In the genomic region with DNA sequence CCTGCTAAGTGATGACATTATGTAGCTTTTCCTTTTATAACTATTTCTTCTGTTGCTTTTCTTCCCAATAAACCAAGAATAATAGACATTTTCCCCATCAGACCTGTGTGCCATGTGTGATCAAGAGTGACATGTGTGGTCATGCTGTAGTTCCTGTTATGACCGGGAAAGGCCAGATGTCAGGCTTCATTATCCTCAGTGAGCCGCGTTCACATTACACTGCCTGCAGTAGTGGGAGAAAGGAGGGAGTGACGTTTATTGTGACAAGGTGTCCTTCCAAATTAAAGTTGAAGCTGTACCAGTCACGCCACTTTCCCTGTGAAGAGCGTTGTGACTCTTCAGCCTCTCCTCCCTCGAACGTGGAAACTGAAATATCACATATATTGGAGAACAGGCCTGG, we compare ENCODE assay signal across 27 mouse cellular contexts. TPM values are rescaled to one million over a fixed set of nuclear protein-coding genes. Genes with fewer than 3 reads are reported as not detected.
"Had no signal": no experiment of that assay in that cellular context is flagged by ENCODE, and none has a peak within 500 bp of the region (broad histone marks: within the 10 kb centered on the region; RNA-seq: fewer than 3 reads in every experiment).

No protein-coding gene starts in this region.

- DNase-seq: lung, adult 18-20 months; lung, embryonic 14.5 days; lung, postnatal 10 days; lung, postnatal 4 days; midbrain, embryonic 14.5 days; right cerebral cortex, adult 18-20 months; right cerebral cortex, postnatal 25 days; right cerebral cortex, postnatal 4 days; spleen, adult 18-20 months; thymus, adult 2 months; thymus, postnatal 25 days; thymus, postnatal 4 days had no signal

- H3K4me1 ChIP-seq: midbrain, embryonic 12.5 days had no signal

- H3K27me3 ChIP-seq: neural tube, embryonic 13.5 days; neural tube, embryonic 15.5 days; stomach, embryonic 15.5 days had no signal

- H3K36me3 ChIP-seq: midbrain, embryonic 10.5 days; midbrain, embryonic 12.5 days; neural tube, embryonic 13.5 days; neural tube, embryonic 15.5 days; stomach, embryonic 15.5 days had no signal

- H3K4me3 ChIP-seq: midbrain, embryonic 10.5 days; midbrain, embryonic 12.5 days; myocyte; neural tube, embryonic 13.5 days; neural tube, embryonic 15.5 days; stomach, embryonic 15.5 days had no signal

- H3K9me3 ChIP-seq: midbrain, embryonic 10.5 days; midbrain, embryonic 12.5 days; neural tube, embryonic 13.5 days; neural tube, embryonic 15.5 days; stomach, embryonic 15.5 days had no signal

- ATAC-seq: midbrain, embryonic 16.5 days had no signal

- H3K27ac ChIP-seq: midbrain, embryonic 10.5 days; midbrain, embryonic 12.5 days; neural tube, embryonic 13.5 days; neural tube, embryonic 15.5 days; stomach, embryonic 15.5 days; stomach, postnatal 0 days had no signal

RNA-seq across cellular contexts. Expression of a gene that starts 0.7 kb away (rescaled TPM):
- total RNA-seq: megakaryocyte, adult 5-6 weeks; megakaryocyte-erythroid progenitor cell, adult 5-6 weeks had no signal
- polyA plus RNA-seq: lung, embryonic 14.5 days; lung, embryonic 16.5 days; midbrain, embryonic 10.5 days; midbrain, embryonic 12.5 days; midbrain, embryonic 14.5 days; midbrain, embryonic 16.5 days; myocyte; neural tube, embryonic 11.5 days; neural tube, embryonic 13.5 days; neural tube, embryonic 15.5 days; small intestine, adult 2 months; stomach, embryonic 15.5 days; testis, adult 2 months; thymus, adult 2 months; urinary bladder, adult 2 months had no signal

RNA-seq across cellular contexts. Expression of a gene that starts 10.5 kb away (rescaled TPM):
- total RNA-seq: megakaryocyte-erythroid progenitor cell, adult 5-6 weeks had no signal
